Mouse (Mus musculus): Measurements from ENCODE around the gene Robo4. TPM values are rescaled to one million over a fixed set of nuclear protein-coding genes. Genes with fewer than 3 reads are reported as not detected.

The Robo4 gene
- total RNA-seq, 2 experiments from 2014 or later = 4.9 to 7.2 TPM

- peak in 1 of 2 experiments; percentile 39 for DNase-seq (ENCODE audit: low spot score in 2 of 2)
Observed at GRCm38 (mm10) chr9:37437772-37438735, 36.4 kb downstream of the Robo4 start.

- no peak for DNase-seq (ENCODE audit: low spot score in 2 of 2)
Observed at GRCm38 (mm10) chr9:37452401-37452800, 50.7 kb downstream of the Robo4 start.

GRCm38 (mm10) chr9:37453328-37453727 lies 51.6 kb downstream of the Robo4 start:
- DNase-seq (ENCODE audit: low spot score in 2 of 2) = no peak

- DNase-seq (ENCODE audit: low spot score in 2 of 2) = no peak
Observed at GRCm38 (mm10) chr9:37454011-37454492, 52.4 kb downstream of the Robo4 start.

GRCm38 (mm10) chr9:37454991-37455390 lies 53.3 kb downstream of the Robo4 start:
- DNase-seq (ENCODE audit: low spot score in 2 of 2) = no peak

GRCm38 (mm10) chr9:37455868-37456267 lies 54.2 kb downstream of the Robo4 start:
- no peak for DNase-seq (ENCODE audit: low spot score in 2 of 2)

GRCm38 (mm10) chr9:37456481-37456910 lies 54.8 kb downstream of the Robo4 start:
- peak; percentile 26 to 51 for DNase-seq (ENCODE audit: low spot score in 2 of 2)

GRCm38 (mm10) chr9:37457151-37457550 lies 55.5 kb downstream of the Robo4 start:
- no peak for DNase-seq (ENCODE audit: low spot score in 2 of 2)

GRCm38 (mm10) chr9:37459665-37460042 lies 58.0 kb downstream of the Robo4 start:
- no peak for DNase-seq (ENCODE audit: low spot score in 2 of 2)

GRCm38 (mm10) chr9:37460043-37460960 lies 58.6 kb downstream of the Robo4 start:
- DNase-seq (ENCODE audit: low spot score in 2 of 2) = peak; percentile 50 to 73

GRCm38 (mm10) chr9:37460961-37461340 lies 59.3 kb downstream of the Robo4 start:
- DNase-seq (ENCODE audit: low spot score in 2 of 2) = no peak

- DNase-seq (ENCODE audit: low spot score in 2 of 2) = no peak
Observed at GRCm38 (mm10) chr9:37461571-37461970, 59.9 kb downstream of the Robo4 start.

GRCm38 (mm10) chr9:37462764-37463163 lies 61.1 kb downstream of the Robo4 start:
- DNase-seq (ENCODE audit: low spot score in 2 of 2) = peak; percentile 47 to 50

Other genes starting within 250 kb of the Robo4 start
- gene Tmem218, start 193.7 kb upstream of the Robo4 start, total RNA-seq (2021) = 10 to 100 TPM; 10.2 to 12.2 TPM
- 1 to 10 TPM; 1.3 TPM for gene Slc37a2, start 146.2 kb upstream of the Robo4 start, total RNA-seq (2021)
- gene Ccdc15, start 53.5 kb upstream of the Robo4 start, total RNA-seq (2021) = 1 to 10 TPM; 2.0 to 2.2 TPM
- 10 to 100 TPM; 45.4 to 47.9 TPM for gene Hepacam, start 34.5 kb upstream of the Robo4 start, total RNA-seq (2021)
- 10 to 100 TPM; 12.7 to 21.8 TPM for gene Robo3, start 31.3 kb downstream of the Robo4 start, total RNA-seq (2021)
- 10 to 100 TPM; 14.0 to 23.0 TPM for gene Msantd2, start 87.4 kb downstream of the Robo4 start, total RNA-seq (2021)
- 10 to 100 TPM; 19.7 to 21.4 TPM for gene Esam, start 126.2 kb downstream of the Robo4 start, total RNA-seq (2021)
- gene Vsig2, start 137.4 kb downstream of the Robo4 start, total RNA-seq (2021) = 1 to 10 TPM; 3.9 to 5.0 TPM
- gene Nrgn, start 151.0 kb downstream of the Robo4 start, total RNA-seq (2021) = 1,000 to 10,000 TPM; 1,653 to 1,729 TPM
- gene Siae, start 153.8 kb downstream of the Robo4 start, total RNA-seq (2021) = 10 to 100 TPM; 15.2 to 18.6 TPM
- gene Spa17, start 211.8 kb downstream of the Robo4 start, total RNA-seq (2021) = 1 to 10 TPM; 1.7 to 1.8 TPM